Mouse (Mus musculus) cerebellum, adult 2 months (tissue): ENCODE measurements at regions not wholly inside any gene's neighbourhood (a gene's known extent, or its start where the extent isn't known, plus 50 kb on each side); places are given as distances from the start of the nearest gene placed in this dataset.

Experiments used
- DNase-seq, 2 experiments: peaks; one replicate each; pipeline ENCODE4 v3.0.0; 2021
- H3K27ac ChIP-seq: fragments of 200-500 bp; 2 replicates; pipeline ENCODE4 v1.5.1; 2012; ENCODE audit warnings: low read length, control low read depth, inconsistent platforms; ENCODE audit not compliant: insufficient read depth
- H3K27me3 ChIP-seq: fragments of 200-500 bp; 2 replicates; pipeline ENCODE4 v1.6.1; 2012; ENCODE audit warnings: inconsistent platforms, mild to moderate bottlenecking, low read length, moderate library complexity; ENCODE audit not compliant: control insufficient read depth, insufficient read depth
- H3K4me1 ChIP-seq: fragments of 200-500 bp; 2 replicates; pipeline ENCODE4 v1.6.1; 2011; ENCODE audit warnings: low read length; ENCODE audit not compliant: control insufficient read depth, insufficient read depth
- H3K4me3 ChIP-seq: fragments of 200-500 bp; replicated peaks from 2 replicates; pipeline ENCODE3; 2011; ENCODE audit warnings: mild to moderate bottlenecking, low read depth, low read length, control low read depth; ENCODE audit not compliant: insufficient read depth
- CTCF ChIP-seq: fragments of 200-500 bp; IDR thresholded peaks from 2 replicates; pipeline ENCODE4 v1.5.1; 2011; ENCODE audit warnings: low read depth, mild to moderate bottlenecking, control low read depth, low read length, moderate library complexity, borderline replicate concordance; ENCODE audit not compliant: insufficient read depth
- POLR2A ChIP-seq: fragments of 200-500 bp; IDR thresholded peaks from 2 replicates; pipeline ENCODE4 v1.6.1; 2011; ENCODE audit warnings: low read length, control low read depth, borderline replicate concordance; ENCODE audit not compliant: insufficient read depth
- WGBS: fragments of 180-500 bp; shearing (Covaris S2); methylation state at CpG from one replicate; pipeline ENCODE4 v1.1.7; 2018; 5-methylcytosine and 5-hydroxymethylcytosine counted together

DNA sequence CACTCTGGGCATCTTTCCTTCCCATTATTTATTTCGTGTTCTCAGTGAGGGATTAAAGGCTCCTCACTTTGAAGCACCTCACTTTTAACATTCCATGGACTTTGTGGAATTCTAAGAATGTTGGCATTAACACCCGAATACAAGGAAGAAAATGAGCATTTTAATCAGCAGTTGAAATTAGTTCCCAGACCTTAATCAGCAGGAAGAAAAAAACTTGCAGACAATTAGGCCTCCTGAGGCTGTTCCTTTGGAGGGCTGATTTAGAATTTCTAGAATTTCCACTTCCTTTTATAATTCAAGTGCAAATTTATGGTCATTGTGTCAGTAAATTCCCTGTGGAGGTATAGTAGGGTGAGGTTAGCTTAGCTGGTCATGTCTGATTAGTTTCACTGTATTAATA is 407.6 kb downstream of the Dync2h1 start:
- no peak for DNase-seq
- no peak for TF ChIP-seq CTCF
- no peak for TF ChIP-seq POLR2A
- Histone ChIP-seq H3K27me3 (no peaks in the 10 kb centered on the region), H3K4me3 (no peak overlapping the region), H3K27ac (no peak overlapping the region), H3K4me1 (no peaks in the 10 kb centered on the region)
- WGBS, result 11% methylated on average over 2 of the region's 2 CpGs

DNA sequence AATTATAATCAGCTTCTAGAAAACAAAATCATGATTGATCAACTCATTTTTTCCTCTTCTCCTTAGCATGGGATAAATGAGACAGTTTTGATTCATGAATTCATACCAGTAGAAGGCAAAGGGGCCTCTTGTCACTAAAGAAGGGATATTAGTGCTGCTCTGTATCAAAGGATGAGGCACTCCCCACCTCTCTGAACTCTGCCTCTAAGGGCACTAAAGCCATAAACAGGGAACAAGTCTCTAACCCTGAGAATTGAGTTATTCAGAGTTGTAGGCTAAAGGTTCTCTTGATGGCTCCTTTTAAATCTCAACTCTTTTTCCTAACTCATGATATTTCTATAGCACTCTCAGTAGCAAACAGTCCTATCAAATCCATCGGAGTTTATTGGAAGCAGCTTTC is 442.8 kb downstream of the Dync2h1 start:
- H3K27me3 ChIP-seq, result no peaks in the 10 kb centered on the region
- no peak overlapping the region for H3K4me3 ChIP-seq
- TF ChIP-seq POLR2A (no peak), CTCF (no peak)
- no peaks in the 10 kb centered on the region for H3K4me1 ChIP-seq
- 91% methylated on average over 1 of the region's 1 CpGs for WGBS
- no peak overlapping the region for H3K27ac ChIP-seq
- no peak for DNase-seq

DNA sequence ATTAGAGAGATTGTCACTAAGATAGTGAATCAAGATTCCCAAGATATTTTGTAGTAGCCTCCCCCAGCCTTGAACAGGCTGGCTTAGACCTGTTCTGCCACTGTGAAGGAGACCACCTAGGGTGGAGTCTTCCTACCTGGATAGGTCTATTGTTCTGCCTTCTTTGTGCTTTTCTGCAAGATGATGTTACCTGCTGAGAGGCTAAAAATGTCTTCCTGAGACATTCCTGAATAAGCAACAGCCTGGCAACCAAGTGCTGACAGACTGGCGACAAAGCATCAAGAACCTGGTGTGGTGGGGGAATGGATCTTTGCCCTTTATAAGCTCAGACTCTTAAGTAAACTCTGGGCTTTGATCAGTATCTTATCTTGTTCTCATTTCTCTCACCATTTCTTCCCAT is 447.8 kb downstream of the Dync2h1 start:
- H3K27ac ChIP-seq, result no peak overlapping the region
- no peaks in the 10 kb centered on the region for H3K27me3 ChIP-seq
- TF ChIP-seq CTCF (no peak), POLR2A (no peak)
- H3K4me1 ChIP-seq, result no peaks in the 10 kb centered on the region
- no peak overlapping the region for H3K4me3 ChIP-seq
- WGBS, result 35% methylated on average over 1 of the region's 1 CpGs
- DNase-seq, result no peak

DNA sequence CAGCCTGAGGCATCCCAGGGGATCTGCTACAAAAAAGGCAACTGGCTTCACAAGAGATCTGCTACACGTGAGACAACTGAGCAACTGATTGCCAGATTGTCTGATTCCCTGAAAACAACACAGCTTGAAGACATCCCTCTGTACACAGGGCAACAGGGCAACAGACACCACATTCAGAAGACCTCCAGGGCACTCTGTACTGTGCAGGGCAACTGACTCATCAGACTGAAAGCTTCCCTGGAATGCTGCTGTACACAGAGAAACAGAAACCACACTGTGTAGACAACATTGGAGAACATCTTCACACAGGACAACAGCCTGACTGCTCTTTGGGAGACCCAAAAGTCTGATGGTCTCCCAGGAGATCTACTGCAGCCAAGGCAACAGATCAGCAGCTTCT is 456.8 kb upstream of the Ddi1 start:
- Histone ChIP-seq H3K4me1 (no peaks in the 10 kb centered on the region), H3K27me3 (no peaks in the 10 kb centered on the region), H3K27ac (no peak overlapping the region), H3K4me3 (no peak overlapping the region)
- whole genome bisulfite sequencing, result 0% methylated on average over 1 of the region's 1 CpGs
- TF ChIP-seq POLR2A (no peak), CTCF (no peak)
- DNase-seq, result no peak

DNA sequence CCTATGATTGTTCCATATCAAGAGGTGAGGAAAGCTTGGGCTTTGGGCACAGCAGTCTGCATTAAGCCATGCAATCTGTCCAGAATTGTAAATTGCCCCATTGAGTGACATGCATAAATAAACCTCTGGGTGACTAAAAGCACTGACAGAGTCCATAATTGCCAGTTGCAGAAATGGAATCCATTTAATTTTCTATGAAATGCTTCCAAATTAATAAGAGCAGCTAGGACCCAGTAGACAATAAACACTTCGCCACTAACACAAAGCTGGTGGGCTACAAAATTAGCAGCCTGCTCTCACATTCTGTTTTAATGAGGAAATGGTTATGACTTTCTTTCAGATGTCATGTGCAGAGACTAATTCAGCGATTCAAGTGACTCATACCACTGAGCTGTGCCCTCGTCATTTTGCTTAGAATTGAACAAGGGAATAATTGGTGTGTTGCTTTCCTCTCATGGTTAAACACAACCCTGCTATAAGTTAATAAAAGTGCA is 407.6 kb upstream of the Ddi1 start:
- no peak for TF ChIP-seq CTCF
- Histone ChIP-seq H3K27me3 (no peaks in the 10 kb centered on the region), H3K27ac (no peak overlapping the region), H3K4me3 (no peak overlapping the region), H3K4me1 (no peaks in the 10 kb centered on the region)
- WGBS, result 75% methylated on average over 3 of the region's 3 CpGs
- no peak for DNase-seq

DNA sequence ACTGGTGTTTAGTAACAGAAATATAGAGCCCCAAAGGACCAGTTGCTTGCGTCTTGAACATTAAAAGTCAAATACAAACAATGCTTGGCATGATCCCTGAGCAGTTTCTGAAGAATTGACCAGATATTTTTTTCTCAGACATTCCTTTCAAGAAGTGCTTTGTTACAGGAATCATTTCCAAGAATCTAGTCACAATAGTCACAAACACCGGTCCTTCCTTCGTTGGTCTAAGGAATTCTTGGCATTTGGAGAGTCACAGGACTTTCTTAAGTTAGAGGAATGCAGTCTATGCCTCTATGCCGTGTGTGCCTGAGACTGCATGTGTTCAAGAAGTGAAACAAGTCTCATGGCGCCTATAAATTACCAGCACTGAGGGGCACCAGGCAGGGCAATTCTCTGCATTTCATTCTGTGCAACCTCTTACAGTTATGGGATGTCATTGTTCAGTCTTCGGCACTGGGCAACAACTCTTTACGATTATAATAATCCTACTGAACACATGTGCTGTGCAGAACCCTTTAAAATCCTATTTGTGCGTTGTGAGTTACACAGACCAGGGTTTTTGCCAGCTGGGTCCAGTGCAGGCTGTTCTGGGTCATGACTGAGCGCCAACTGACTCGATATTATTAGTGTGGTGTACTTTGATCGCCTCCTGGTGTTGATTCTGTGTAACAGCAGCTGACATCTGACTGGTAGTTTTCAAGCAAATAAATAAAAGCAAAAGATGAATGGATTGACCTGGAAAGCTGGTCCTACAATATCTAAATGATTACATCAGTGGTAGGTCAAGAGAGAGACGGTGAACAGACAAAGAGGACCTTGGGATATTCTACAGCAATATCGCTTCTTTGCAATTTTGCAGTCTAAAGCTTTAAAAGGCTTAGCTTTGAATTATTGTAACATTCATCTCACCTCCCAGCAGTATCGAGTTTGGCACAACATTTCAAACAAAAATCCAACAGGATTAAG is 398.6 kb upstream of the Ddi1 start:
- Histone ChIP-seq H3K27ac (no peak overlapping the region), H3K4me1 (no peaks in the 10 kb centered on the region), H3K4me3 (peak overlapping the region; percentile 0), H3K27me3 (no peaks in the 10 kb centered on the region)
- peak; percentile 72 to 74 for DNase-seq
- no peak for TF ChIP-seq POLR2A
- peak; percentile 57 for TF ChIP-seq CTCF
- WGBS, result 34% methylated on average over 14 of the region's 14 CpGs

DNA sequence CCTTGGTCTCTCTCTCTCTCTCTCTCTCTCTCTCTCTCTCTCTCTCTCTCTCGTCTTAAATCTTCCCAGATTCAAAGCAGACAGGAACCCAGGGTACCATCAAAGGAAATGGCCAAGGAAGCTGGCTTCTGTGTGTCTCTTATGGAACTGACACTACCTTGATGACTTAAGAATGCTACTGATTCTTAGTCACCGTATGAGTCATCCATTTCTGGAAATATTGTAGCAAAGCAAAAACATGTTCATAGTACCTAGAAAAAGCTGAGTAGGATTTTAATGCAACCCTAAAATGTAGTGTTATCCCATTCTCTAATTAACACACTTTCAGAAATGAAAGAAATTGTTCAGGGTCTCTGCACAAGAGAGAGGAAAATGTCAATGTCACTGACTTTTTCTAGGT is 396.0 kb upstream of the Ddi1 start:
- Histone ChIP-seq H3K27me3 (no peaks in the 10 kb centered on the region), H3K4me1 (no peaks in the 10 kb centered on the region), H3K27ac (no peak overlapping the region), H3K4me3 (no peak overlapping the region)
- TF ChIP-seq POLR2A (no peak), CTCF (no peak)
- DNase-seq, result no peak
- 68% methylated on average over 2 of the region's 2 CpGs for WGBS
